Mouse (Mus musculus) cerebellum, postnatal 25 days (tissue): ENCODE results near the gene Kctd14.
"Not testable (repeated sequence)": the region's sequence is repeated elsewhere in the genome, so short reads cannot be mapped to it uniquely, and the experiment has no call there.

Experiments used
- DNase-seq, 2 experiments: peaks; one replicate each; pipeline ENCODE4 v3.0.0; 2021; ENCODE audit warnings: mixed read lengths in 2 of 2

The Kctd14 gene

GRCm38 (mm10) chr7:97451023-97451422, at the start of gene Kctd14:
Gene Kctd14, plus strand, starts transcription at chr7:97451323.
- DNase-seq = not testable (repeated sequence)

GRCm38 (mm10) chr7:97407145-97407544, 44.0 kb upstream of the Kctd14 start:
- DNase-seq = no peak

DNA sequence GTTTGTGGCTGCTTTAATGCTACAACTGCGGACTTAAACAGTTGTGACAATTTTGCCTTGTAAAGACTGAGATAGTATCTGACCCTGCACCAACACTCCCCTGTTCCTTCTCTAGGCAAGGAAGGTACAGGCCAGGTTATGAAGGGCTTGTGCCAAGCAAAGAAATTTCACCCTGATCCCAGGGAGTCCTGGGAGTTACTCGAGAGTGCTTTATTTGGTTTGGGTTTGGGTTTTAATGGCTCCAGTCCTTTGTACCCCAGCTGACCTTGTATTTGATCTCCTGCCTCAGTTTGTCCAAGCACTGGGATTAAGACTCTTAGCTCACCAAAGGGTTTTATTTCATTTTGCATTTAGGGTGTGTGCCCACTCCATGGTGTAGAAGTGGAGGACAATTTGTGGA, 40.0 kb upstream of the Kctd14 start:
- no peak for DNase-seq

DNA sequence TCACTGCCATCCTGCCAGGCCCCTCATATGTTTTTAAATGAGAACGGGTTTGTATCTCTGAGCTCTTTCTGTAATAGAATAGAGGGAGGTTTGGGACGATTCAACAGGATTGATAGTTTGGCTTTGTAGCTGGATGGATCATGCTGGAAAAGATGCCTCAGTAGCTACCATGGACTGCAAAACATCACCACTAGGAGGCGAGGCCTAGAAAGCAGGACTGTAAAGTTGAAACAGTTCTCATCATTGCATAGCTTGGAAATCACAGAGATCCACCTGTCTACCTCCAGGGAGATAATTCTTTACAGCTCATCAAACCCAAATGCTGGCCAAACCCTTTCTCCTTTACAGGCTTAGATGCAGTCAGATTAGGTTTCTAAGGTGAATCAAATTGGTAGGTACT, 39.5 kb upstream of the Kctd14 start:
- DNase-seq = no peak

DNA sequence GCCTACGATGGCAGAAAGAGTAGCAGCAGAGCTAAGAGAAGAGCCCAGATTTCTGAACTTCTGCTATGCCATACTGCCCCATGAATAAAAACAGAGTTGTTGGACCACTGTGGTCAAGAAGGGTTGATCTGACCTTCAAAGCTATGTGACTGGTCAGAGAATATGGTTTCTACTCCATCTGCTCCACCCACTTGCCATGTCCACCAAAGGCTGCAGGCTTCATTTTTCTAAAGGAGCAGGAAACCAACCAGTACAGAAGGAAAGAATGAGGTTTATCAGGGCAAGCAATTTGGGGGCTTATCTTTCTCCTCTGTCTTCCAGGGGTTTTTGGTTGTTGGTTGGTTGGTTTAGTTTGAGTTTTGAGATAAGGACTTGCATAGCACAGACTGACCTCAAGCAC, 37.1 kb upstream of the Kctd14 start:
- no peak for DNase-seq

- DNase-seq = no peak
These were observed 36.7 kb upstream of the Kctd14 start for GRCm38 (mm10) chr7:97414426-97414825.

DNA sequence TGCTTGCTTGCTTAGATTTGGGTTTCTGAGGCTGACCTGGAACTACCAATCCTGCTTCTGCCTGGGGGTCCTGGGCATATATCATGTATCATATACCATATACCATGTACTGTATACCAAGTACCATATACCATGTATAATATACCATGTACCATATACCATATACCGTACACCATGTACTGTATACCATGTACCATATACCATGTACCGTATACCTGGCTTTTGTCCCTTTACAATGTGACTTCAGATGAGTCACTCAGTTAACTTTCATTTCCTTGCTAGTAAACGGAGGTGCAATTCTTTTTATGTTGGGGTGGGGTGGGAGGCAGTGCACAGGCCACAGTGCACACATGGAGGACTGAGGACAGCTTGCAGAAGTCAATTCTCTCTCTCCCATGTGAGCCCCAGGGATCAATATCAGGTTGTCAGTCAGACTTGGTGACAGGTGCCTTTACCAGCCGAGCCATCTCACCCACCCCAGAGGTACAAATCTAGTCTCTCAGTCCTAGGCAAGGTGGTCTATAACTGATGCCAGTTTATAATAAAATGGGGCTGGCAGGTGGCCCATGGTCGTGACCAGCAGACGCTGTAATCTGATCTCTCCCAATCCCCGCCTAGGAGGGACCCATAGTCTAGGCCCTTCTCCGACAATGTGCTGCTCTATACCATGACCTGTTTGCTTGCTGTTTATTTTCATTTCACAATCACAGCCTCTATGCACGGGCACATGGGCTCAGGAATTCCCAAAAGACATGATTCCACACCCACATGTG, 36.0 kb upstream of the Kctd14 start:
- peak in 1 of 2 experiments; percentile 65 for DNase-seq

- DNase-seq = peak; percentile 41 to 47
These were observed 34.6 kb upstream of the Kctd14 start for GRCm38 (mm10) chr7:97416473-97416872.

- DNase-seq = peak; percentile 94 to 95
These were observed 34.0 kb upstream of the Kctd14 start, which contains the start of gene Thrsp for GRCm38 (mm10) chr7:97416906-97417777. Gene Thrsp, minus strand, starts transcription at chr7:97417730.

GRCm38 (mm10) chr7:97418717-97419116, 32.4 kb upstream of the Kctd14 start:
- peak in 1 of 2 experiments; percentile 48 for DNase-seq

DNA sequence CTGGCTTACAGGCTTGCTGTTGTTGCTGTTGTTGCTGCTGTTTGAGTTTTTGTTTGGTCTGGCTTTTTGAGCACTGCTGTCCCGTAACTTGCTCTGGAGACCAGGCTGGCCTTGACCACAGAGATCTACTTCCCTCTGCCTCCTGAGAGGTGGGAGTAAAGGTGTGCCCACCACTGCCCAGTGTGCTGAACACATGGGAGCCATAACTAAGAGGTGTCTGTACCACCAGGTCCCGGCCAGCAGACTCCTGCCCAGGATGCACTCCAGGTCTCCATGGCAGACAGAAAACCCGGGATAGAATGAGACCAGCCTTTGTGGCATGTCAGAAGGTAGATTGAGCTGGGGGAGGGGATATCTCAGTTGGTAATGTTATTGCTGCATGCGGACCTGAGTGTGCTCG, 32.0 kb upstream of the Kctd14 start:
- DNase-seq = no peak

GRCm38 (mm10) chr7:97420406-97420805, 30.7 kb upstream of the Kctd14 start:
- DNase-seq = peak in 1 of 2 experiments; percentile 41

- peak; percentile 79 to 83 for DNase-seq
These were observed 30.0 kb upstream of the Kctd14 start for GRCm38 (mm10) chr7:97420958-97421651.

DNA sequence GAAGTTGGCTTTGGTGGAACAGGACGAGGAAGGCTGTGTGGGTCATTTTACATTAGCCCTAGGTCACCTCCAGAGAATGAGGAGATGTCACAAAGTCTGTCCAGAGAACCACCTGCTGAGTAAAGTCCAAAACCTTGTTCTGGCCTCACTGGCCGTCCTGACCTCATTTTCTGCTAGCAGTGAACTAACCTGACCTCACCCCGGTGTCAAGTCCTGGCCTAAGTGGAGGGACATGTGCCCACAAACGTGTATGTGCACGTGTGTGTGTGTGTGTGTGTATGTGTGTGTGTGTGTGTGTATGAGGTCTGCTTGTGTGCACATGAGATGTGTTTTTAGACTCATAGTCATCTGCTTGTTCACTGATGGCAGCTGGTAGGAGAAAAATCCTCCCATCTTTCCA, 27.4 kb upstream of the Kctd14 start:
- no peak for DNase-seq

DNA sequence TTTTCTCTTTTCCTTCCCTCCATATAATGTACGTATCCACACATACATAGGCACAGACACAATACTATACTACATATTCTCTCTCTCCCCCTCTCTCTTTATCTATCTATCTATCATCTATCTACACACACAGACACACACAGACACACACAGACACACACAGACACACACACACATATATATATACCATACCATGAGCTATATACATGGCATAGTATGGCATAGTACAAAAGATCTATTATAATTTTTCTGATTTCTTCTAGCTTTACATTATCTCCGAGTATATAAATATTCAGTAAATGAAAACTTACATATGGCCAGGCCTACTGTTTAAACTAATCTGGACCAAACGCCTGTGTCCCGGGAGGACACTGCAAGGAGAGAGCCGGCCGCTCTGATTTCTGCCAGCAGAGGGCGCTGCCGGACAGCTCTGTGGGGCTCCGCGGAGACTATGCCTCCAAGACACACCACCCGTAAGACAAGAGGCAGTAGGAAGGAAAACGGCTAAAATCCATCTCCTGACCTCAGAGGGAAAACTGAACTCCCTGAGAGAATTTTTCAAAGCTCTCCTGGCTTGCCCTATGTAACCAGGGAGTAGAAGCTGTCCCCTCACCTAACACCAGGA, 26.4 kb upstream of the Kctd14 start:
- peak; percentile 98 to 99 for DNase-seq

- peak; percentile 72 to 76 for DNase-seq
These were observed 24.6 kb upstream of the Kctd14 start for GRCm38 (mm10) chr7:97426566-97426965.

GRCm38 (mm10) chr7:97427296-97427695, 23.8 kb upstream of the Kctd14 start:
- no peak for DNase-seq

DNA sequence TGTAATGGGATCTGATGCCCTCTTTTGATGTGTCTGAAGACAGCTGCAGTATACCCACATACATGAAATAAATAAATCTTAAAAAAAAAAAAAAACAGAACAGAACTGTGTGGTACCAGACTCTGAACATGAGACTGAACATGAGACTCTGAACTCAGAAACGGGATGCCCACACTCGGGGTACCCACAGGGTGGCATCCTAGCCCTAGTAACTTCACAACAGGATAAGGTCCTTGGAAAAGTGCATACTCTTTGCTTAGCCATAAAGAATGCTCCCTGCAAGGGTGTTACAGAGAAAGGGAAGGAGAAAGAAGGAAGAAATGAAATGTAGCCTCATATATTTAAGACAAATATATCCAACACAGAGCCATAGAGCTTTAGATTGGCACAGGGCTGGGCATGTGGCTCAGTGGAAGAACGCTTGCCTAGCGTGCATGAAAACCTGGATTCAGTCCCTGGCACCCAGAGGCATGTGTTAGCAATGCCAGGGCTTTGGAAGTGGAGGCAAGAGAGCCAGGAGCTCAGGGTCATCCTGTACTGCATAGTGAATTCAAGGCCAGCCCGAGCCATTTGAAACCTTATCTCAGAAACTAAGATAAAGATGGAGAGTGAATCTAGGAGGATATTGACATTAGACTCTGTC, 23.2 kb upstream of the Kctd14 start:
- DNase-seq = peak; percentile 73 to 82

DNA sequence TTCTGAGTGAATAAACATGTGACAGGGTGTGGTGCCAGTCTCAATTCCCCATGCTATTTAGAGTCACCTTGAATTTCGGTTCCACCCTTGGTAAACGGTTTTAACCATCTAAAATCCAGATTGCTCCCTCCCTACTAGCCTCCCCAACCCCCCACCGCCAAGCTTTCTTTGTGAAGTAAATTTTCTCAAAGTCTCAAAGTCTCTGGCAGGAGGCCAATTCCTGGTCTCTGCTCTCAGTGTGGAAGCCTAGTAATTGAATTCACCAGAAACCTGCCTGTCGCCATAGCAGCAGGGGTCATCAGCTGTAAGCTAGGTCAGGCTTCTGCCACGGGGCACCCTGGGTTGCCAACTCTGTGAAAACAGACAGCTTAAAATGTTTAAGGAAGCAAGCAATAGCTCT, 21.4 kb upstream of the Kctd14 start:
- DNase-seq = peak in 1 of 2 experiments; percentile 54

DNA sequence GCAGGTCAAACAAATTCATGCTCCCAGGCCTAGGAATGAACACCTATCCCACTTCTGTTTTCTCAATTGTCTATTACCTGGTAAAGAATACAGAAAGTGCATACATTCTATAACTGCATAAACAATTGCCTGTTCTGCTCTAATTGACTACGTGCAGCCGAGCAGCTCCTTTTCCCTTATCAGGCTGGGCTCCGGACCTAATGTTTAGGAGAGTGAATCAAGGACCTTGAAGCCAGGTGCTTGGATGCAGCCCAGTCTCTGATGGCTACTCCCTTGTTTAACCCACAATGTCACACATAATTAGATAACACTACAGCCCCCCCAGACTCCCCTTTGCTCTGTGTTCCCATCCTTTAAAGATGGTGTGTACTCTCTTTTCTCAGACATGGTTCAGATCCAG, 17.6 kb upstream of the Kctd14 start:
- DNase-seq = not testable (repeated sequence)

DNA sequence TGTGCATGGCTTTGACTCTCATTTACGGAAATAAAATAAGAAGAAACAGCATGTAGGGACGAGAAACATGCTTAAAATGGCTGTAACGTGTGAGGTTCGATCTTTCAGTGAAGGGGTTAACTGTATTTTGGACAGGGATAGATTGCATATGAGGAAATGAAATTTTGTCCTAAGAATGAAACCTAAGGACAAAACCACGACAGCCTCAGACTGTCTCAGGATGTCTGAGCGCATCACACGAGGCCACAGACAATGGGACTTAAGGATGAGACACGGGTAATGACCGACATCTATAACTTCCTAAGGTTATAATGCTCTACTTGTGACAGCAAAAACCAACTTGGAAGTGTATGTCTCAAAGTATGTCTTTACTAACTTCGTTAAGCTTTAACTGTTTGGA, 16.6 kb upstream of the Kctd14 start:
- no peak for DNase-seq

- no peak for DNase-seq
These were observed 12.1 kb upstream of the Kctd14 start for GRCm38 (mm10) chr7:97438986-97439385.
